Mouse (Mus musculus): ENCODE data around the gene Hspb11. TPM values are rescaled to one million over a fixed set of nuclear protein-coding genes. Genes with fewer than 3 reads are reported as not detected.
A peak's percentile ranks its signal among the peaks of the same experiment; 100 is the strongest.

Gene Hspb11
- total RNA-seq, 2 experiments from 2014 or later = not detected

GRCm38 (mm10) chr4:107248061-107248460 lies 5.3 kb upstream of the Hspb11 start:
- no peak for ATAC-seq (replicated peaks; ENCODE audit: low FRiP score, poor library complexity, severe bottlenecking)

GRCm38 (mm10) chr4:107249471-107249870 lies 3.9 kb upstream of the Hspb11 start:
- ATAC-seq (replicated peaks; ENCODE audit: low FRiP score, poor library complexity, severe bottlenecking) = no peak

- no peak for ATAC-seq (replicated peaks; ENCODE audit: low FRiP score, poor library complexity, severe bottlenecking)
These were observed 2.9 kb upstream of the Hspb11 start for GRCm38 (mm10) chr4:107250494-107250893.

- no peak for ATAC-seq (replicated peaks; ENCODE audit: low FRiP score, poor library complexity, severe bottlenecking)
These were observed 871 bp upstream of the Hspb11 start for GRCm38 (mm10) chr4:107252522-107252921.

- ATAC-seq (replicated peaks; ENCODE audit: low FRiP score, poor library complexity, severe bottlenecking) = no peak
These were observed 1.0 kb downstream of the Hspb11 start for GRCm38 (mm10) chr4:107254414-107254813.

GRCm38 (mm10) chr4:107260001-107260400 lies 6.6 kb downstream of the Hspb11 start:
- no peak for ATAC-seq (replicated peaks; ENCODE audit: low FRiP score, poor library complexity, severe bottlenecking)

GRCm38 (mm10) chr4:107273683-107274082 lies 20.3 kb downstream of the Hspb11 start:
- ATAC-seq (replicated peaks; ENCODE audit: low FRiP score, poor library complexity, severe bottlenecking) = no peak

GRCm38 (mm10) chr4:107274511-107274910 lies 21.1 kb downstream of the Hspb11 start:
- ATAC-seq (replicated peaks; ENCODE audit: low FRiP score, poor library complexity, severe bottlenecking) = no peak

GRCm38 (mm10) chr4:107278188-107278707 lies 24.9 kb downstream of the Hspb11 start:
- ATAC-seq (replicated peaks; ENCODE audit: low FRiP score, poor library complexity, severe bottlenecking) = no peak

GRCm38 (mm10) chr4:107280843-107281475 lies 27.6 kb downstream of the Hspb11 start:
- ATAC-seq (replicated peaks; ENCODE audit: low FRiP score, poor library complexity, severe bottlenecking) = no peak

GRCm38 (mm10) chr4:107285446-107286200 lies 32.2 kb downstream of the Hspb11 start:
- ATAC-seq (replicated peaks; ENCODE audit: low FRiP score, poor library complexity, severe bottlenecking) = no peak

- no peak for ATAC-seq (replicated peaks; ENCODE audit: low FRiP score, poor library complexity, severe bottlenecking)
These were observed 33.0 kb downstream of the Hspb11 start for GRCm38 (mm10) chr4:107286386-107286785.

- no peak for ATAC-seq (replicated peaks; ENCODE audit: low FRiP score, poor library complexity, severe bottlenecking)
These were observed 34.1 kb downstream of the Hspb11 start for GRCm38 (mm10) chr4:107287517-107287916.

- ATAC-seq (replicated peaks; ENCODE audit: low FRiP score, poor library complexity, severe bottlenecking) = no peak
These were observed 38.3 kb downstream of the Hspb11 start for GRCm38 (mm10) chr4:107291611-107292272.

GRCm38 (mm10) chr4:107292273-107292662 lies 38.9 kb downstream of the Hspb11 start:
- ATAC-seq (replicated peaks; ENCODE audit: low FRiP score, poor library complexity, severe bottlenecking) = no peak

- no peak for ATAC-seq (replicated peaks; ENCODE audit: low FRiP score, poor library complexity, severe bottlenecking)
These were observed 44.7 kb downstream of the Hspb11 start for GRCm38 (mm10) chr4:107298071-107298606.

- no peak for ATAC-seq (replicated peaks; ENCODE audit: low FRiP score, poor library complexity, severe bottlenecking)
These were observed 46.5 kb downstream of the Hspb11 start for GRCm38 (mm10) chr4:107299779-107300340.

GRCm38 (mm10) chr4:107300371-107300770 lies 47.0 kb downstream of the Hspb11 start:
- ATAC-seq (replicated peaks; ENCODE audit: low FRiP score, poor library complexity, severe bottlenecking) = no peak

GRCm38 (mm10) chr4:107300902-107301555 lies 47.6 kb downstream of the Hspb11 start:
- ATAC-seq (replicated peaks; ENCODE audit: low FRiP score, poor library complexity, severe bottlenecking) = peak; percentile 57

- ATAC-seq (replicated peaks; ENCODE audit: low FRiP score, poor library complexity, severe bottlenecking) = no peak
These were observed 48.8 kb downstream of the Hspb11 start for GRCm38 (mm10) chr4:107302221-107302620.

All from erythroblast, adult 5-6 weeks (primary cell).